Mouse (Mus musculus) ZHBTc4 (cell line): ENCODE measurements around the gene Shisal1.

Experiments
- DNase-seq: peaks from one replicate; pipeline ENCODE4 v3.0.0-alpha.2; 2011; ENCODE audit warnings: low read depth, low spot score

Gene Shisal1

GRCm38 (mm10) chr15:84378734-84379133 is 68.2 kb downstream of the Shisal1 start:
- DNase-seq, result no peak

- DNase-seq, result peak; percentile 28
Measured at GRCm38 (mm10) chr15:84372801-84373200, 74.1 kb downstream of the Shisal1 start.

- no peak for DNase-seq
Measured at GRCm38 (mm10) chr15:84367402-84367801, 79.5 kb downstream of the Shisal1 start.

- no peak for DNase-seq
Measured at GRCm38 (mm10) chr15:84366574-84366989, 80.3 kb downstream of the Shisal1 start.

- peak; percentile 21 for DNase-seq
Measured at GRCm38 (mm10) chr15:84365675-84366381, 81.1 kb downstream of the Shisal1 start.

GRCm38 (mm10) chr15:84364746-84365145 is 82.2 kb downstream of the Shisal1 start:
- DNase-seq, result no peak

- DNase-seq, result no peak
Measured at GRCm38 (mm10) chr15:84355081-84355480, 91.8 kb downstream of the Shisal1 start.

GRCm38 (mm10) chr15:84351915-84352844 is 94.7 kb downstream of the Shisal1 start:
- no peak for DNase-seq

- no peak for DNase-seq
Measured at GRCm38 (mm10) chr15:84351342-84351741, 95.6 kb downstream of the Shisal1 start.

GRCm38 (mm10) chr15:84349915-84350738 is 96.8 kb downstream of the Shisal1 start:
- DNase-seq, result no peak

- peak; percentile 72 for DNase-seq
Measured at GRCm38 (mm10) chr15:84348769-84349168, 98.1 kb downstream of the Shisal1 start.

- DNase-seq, result no peak
Measured at GRCm38 (mm10) chr15:84340926-84341325, 106.0 kb downstream of the Shisal1 start.

- DNase-seq, result no peak
Measured at GRCm38 (mm10) chr15:84337599-84337998, 109.3 kb downstream of the Shisal1 start.

GRCm38 (mm10) chr15:84336281-84336817 is 110.5 kb downstream of the Shisal1 start:
- no peak for DNase-seq

- no peak for DNase-seq
Measured at GRCm38 (mm10) chr15:84331066-84331612, 115.8 kb downstream of the Shisal1 start.

GRCm38 (mm10) chr15:84329940-84330339 is 117.0 kb downstream of the Shisal1 start:
- no peak for DNase-seq
